Mouse (Mus musculus) megakaryocyte-erythroid progenitor cell, adult 5-6 weeks (primary cell): ENCODE data around the gene Lbh. TPM values are rescaled to one million over a fixed set of nuclear protein-coding genes. Genes with fewer than 3 reads are reported as not detected.

Experiments used
- ATAC-seq: replicated peaks from 2 replicates; pipeline ENCODE4 v1.8.0; 2016; ENCODE audit warnings: mild to moderate bottlenecking, inconsistent platforms; ENCODE audit not compliant: severe bottlenecking, poor library complexity, low FRiP score, low TSS enrichment
- total RNA-seq, 2 experiments: library from RNA; stranded (forward) in 1 of 2; stranded (reverse) in 1 of 2; fragments of 200-1000, 215-1000 nt in 1 of 2; fragments of >200 nt in 1 of 2; fragmentation: Nextera tagmentation in 1 of 2; gene quantifications; 2 replicates each; pipeline ENCODE4 v1.2.3; 2014 to 2017

Lbh gene
- 5.4 and 7.4 TPM in 2 replicates for total RNA-seq (2014; fragmentation: Nextera tagmentation)
- total RNA-seq (2017) = 3.9 and 4.4 TPM in 2 replicates

DNA sequence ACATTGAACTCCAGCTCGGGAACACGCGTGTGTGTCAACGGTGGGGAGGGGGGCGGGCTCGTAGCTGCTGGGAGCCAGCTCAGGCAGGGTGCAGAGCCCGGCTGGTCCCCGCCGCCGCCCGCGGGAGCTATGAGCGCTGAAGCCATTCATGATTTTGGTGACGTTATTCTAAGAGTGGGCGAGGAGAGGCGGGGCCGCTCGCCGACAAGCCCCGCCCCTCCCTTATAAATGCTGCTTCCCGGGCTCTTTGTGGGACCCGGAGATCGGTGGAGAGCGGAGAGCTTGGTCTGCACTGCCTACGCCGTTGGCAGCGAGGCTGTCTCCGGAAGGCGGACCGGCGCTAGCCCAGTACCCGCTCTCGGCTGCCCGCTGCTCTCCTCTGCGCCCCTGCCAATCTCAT is at the start of gene Lbh:
Lbh (plus strand) TSS at position 253 of the 400 bp plus-strand sequence.
- ATAC-seq = peak; percentile 90

DNA sequence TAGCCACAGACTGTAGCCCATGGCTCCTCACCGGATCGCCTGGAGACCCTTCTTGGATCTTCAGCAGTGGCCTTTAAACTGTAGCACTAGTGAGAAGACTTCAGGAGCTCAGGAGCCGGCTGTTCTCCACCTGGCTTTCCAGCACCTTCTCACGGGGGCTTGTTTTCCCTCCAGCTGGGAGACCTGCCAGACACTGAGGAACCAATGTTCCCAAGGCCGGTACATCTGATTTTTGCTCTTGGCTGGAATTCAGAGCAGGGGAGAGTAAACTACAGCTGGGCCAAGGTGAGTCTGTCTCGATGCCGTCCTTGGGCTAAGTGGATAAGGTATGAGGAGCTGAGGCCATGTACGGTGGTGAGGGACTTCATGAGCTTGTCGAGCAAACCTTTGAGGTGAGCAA is 39.1 kb upstream of the Lbh start:
- ATAC-seq = no peak

DNA sequence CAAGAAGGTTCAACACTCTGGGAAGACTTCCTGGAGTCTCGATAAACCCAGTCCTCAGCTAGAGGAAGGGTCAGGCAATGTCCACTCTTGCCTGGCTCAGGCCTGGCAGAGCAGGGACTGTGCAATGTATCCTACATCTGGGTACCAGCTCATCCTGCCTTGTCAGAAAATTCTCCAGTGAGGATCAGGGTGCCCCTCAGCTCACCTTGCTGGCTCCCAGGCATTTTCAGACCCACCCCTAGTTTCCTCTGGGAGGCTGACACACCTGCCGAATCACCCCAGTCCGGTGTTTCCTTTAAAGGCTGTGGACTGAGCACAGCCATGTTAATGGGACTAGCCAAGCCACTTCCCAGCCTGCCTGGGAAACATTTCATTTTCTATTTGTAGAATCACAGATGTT is 37.9 kb upstream of the Lbh start:
- ATAC-seq = no peak

DNA sequence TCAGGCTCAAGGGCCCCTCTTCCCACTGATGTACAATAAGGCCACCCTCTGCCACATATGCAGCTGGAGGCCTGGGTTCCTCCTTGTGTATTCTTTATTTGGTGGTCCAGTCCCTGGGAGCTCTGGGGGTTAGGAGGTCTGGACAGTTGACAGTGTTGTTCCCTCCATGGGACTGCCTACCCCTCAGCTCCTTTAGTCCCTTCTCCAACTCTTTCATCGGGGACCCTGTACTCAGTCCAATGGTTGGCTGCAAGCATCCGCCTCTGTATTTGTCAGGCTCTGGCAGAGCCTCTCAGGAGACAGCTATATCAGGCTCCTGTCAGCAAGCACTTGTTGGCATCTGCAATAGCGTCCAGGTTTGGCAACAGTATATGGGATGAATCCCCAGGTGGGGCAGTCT is 37.1 kb upstream of the Lbh start:
- ATAC-seq = no peak

DNA sequence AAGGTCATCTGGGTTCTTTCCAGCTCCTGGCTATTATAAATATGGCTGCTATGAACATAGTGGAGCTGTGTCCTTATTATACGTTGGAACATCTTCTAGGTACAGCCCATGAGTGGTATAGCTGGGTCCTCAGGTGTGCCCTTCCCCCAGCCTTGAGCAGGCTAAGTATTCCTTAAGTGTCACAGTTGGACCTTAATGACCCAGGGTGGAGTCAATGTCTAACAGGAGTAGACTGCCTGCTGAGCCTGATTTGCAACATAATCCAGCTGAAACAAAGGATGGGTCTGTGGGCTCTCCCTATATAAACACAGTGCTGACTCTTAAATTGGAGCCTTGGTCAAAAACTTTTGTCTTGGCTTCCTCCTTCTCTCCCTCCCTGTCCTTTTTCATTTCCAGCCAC is 36.3 kb upstream of the Lbh start:
- no peak for ATAC-seq

DNA sequence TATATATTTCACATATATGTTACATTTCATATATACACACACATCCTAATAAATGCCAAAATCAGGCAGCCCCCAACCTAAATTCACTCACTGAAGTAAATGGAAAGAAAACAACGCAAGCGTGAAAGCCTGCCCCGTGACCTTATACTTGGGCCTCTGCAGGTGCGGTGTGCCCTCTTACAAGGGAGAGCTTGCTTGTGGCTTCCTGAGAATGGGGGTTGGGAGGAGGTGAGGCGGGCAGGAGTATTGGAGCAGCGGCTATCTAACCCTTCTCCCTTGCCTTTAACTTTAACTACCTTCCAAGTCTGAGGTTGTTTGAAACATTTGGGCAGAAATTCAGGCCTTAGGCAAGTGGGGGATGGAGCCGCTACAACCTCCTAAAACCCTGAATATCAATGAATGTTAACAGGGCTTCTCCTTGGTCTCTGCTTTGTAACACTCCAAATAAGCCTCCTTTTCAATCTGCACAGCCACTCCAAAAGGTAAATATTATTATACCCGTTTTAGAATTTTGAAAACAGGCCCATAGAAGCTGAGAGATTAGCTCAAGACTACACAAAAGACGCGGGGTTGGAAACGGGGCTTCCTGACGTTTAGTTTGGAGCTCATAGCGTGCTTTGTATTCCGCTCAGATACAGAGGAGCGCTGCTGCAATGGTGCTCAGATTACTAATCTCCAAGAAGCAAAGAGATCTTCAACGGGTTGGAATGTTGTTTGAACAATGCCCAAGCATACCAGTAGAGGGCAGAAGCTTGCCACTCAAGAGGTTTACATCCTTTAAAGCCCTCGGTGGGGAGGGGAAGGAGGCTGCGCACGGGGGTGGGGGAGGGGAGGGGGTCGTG is 28.3 kb upstream of the Lbh start:
- peak; percentile 89 for ATAC-seq

DNA sequence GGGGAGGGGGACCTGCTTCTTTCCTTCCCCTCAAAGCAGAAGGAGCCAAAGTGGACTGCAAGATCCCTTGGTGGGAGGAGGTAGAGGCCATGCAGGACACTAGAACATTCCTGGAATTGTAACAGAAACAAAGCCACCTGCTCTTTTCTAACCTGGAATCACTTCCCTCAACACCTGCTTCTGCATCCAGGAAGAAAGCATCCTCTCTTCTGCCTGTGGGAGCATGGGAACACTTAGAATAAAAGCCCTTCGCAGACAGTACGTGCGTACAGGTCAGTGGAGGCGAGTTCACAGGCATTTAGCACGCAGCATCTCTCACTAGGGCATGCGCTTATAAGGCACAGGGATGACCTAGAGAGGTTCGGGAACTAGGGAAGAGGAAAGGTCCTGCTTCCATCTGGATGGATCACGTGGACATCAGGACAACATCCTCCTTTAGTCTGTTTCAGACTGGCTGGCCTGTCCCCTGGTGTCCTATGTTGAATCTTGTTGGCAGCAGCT is 27.7 kb upstream of the Lbh start:
- ATAC-seq = no peak

DNA sequence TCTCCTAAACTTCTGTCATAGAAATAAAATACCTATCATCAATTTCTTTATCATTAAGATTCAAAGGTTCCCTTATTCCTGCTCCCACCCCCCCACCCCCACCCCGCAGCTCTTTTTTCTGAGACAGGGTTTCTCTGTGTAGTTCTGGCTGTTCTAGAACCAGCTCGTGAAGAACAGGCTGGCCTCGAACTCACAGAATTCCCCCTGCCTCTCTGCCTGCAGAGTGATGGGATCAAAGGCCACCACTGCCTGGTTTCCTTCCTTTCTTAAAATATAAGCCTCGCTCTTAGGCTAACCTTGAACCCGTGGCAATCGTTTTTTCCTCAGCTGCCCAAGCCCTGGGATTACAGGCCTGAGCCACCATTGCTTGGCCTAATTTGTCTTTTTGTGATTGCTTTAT is 26.5 kb upstream of the Lbh start:
- no peak for ATAC-seq

DNA sequence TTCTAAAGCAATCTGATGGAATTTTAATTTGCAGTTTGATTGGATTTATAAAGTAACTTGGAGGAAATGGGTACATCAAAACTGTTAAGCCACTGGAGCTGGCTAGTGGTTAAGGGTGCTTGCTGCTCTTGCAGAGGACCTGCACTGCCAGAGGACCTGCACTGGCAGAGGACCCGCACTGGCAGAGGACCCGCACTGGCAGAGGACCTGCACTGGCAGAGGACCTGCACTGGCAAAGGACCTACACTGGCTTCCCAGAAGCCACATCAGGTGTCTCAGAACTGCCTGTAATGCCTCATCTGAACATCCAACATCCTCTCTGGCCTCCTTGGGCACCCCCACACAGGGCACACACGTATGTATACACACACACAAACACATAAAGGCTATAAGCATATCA is 22.6 kb upstream of the Lbh start:
- ATAC-seq = no peak

DNA sequence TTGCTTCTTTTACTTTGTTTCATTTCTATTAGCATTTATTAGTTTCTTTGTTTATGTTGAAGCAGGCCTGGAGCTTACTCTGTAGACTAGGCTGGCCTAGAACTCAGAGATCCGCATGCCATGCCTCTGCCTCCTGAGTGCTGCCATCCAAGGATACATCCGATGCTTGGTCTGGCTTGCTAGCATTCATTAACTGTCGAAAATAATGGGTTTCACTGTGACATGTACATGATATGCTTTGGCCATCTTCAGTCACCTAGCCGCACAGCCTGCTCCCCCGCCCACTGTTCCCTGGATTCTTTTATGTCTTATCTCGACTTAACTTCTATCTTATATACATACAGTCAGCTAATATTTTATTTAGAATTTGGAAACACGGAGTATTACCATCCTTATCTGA is 21.0 kb upstream of the Lbh start:
- ATAC-seq = no peak

DNA sequence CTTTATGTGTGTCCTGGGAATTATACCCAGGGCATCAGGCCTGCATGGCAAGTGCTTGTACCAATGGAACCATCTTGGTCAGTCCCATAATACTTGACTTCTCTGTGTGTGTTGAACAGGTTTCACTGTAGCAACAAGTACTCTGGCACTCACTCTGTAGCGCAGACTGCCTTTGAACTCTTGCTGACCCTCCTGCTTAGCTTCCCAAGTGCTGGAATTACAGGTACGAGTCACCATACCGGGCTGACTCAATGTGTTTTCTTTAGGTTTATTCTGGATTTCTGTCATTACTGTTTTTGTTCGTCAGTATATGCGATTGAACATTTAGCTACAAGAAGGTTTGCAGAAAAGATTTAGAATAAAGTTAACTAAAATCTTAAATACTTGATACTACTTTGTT is 20.1 kb upstream of the Lbh start:
- ATAC-seq = no peak

DNA sequence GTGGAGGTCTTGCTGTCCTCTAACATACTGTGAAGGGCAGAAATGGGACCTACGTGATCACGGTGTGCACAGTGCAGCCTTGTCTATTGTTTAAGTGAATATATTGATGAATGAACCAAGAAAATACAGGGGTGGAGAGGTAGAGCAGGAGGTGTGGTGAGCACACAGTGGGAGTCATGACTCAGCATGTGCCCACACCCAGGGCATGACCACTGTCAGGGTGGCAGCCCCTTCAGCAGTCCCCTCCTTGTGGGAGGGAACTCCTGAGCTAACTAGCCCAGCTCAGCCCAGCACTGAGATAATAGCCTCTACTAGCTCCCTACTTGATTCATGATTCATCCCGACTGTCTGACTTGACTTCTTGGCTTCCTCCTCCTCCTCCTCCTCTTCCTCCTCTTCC is 19.3 kb upstream of the Lbh start:
- ATAC-seq = no peak

DNA sequence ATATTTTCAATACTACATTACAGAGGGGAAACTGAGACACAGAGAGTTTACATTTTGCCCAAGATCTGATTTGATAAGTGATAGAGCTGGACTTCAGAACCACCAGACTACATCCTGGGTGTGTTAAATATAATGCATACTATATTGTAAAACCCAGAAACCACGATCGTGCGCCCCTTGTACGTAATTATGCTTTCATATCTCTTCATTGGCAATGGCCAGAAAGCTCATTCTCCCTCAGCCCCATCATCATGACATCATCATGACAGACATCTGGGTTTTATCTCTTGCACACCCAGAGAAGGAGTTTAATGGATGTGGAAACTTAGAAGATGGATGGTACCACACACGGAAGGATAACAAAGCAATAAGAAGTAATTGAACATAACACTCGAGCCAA is 17.1 kb upstream of the Lbh start:
- no peak for ATAC-seq

DNA sequence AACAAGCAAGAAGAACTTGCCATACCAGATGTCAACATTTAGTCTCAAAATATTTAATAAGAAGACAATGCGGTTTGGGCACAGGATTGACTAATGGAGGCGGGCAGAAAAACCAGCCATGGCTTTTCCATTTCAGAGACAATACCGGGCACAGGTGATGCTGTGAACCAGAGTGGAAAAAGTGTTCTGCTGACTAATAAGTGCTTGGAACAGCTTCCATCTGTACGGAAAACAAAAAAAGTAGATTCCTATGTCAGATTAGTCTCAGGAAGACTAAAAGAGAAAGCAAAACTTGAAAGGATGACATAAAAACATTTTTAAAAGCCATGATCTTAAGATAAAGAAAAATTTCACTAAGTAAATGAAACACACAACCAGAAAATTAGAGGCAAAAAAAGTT is 16.4 kb upstream of the Lbh start:
- ATAC-seq = no peak

DNA sequence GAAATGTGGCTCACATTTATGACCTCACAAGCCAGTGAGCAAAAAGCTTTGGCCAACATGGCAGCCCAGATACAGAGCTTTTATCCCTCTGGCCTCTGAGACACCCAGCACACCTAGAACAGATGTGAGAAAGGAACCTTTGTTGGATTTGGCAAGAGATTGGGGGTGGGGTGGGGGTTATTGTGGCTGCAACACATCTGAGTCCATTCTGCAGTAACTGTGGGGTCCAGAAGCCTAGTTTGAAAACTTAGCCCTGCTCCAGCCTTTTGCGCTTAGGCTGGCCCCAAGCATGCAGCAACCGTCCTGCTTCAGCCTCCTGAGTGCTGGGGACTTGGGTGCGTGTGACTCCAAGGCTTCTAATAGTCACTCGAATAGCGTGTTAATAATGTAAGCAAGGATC is 14.8 kb upstream of the Lbh start:
- no peak for ATAC-seq

DNA sequence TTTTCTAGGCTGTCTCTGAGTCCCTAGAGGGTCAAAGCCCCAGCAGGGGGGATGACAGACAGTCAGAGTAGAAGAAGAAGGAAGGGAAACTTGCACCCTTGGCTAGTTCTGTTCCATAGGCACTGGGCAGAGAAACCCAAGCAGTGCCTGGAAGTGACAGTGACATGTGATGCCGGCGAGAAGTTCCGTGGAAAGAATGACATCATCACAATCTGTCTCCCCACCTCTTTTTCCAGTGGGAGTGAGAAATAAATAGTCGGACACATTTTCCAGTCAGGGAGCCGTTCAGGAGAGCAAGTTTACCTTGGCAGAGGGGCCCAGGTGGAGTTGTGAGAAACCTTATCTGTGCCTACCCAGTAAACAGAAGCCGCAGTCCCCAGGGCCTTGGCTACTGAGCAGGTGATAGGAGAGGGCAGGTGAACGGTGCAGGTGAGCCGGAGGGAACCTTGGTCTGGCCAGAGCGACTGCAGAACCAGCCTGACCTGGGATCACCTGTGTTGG is 14.1 kb upstream of the Lbh start:
- no peak for ATAC-seq

DNA sequence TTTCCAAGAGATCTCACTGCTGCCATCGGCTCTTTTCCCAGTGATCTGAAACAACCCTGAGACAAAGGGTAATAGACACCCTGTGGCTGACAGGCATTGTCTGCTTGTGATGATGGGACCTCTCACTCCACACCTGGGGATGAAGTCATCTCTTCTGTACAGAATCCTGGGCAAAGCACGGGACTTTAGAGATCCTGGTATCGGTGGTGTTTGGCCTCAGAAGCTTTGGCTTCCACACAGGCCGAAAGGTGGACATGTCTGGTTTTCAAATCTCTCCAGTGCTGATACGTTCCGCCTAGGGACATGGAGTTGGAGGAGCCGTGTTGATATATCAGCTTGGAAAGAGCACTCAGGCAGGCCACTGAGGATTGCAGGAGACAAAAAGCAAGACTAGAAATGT is 13.2 kb upstream of the Lbh start:
- ATAC-seq = no peak

DNA sequence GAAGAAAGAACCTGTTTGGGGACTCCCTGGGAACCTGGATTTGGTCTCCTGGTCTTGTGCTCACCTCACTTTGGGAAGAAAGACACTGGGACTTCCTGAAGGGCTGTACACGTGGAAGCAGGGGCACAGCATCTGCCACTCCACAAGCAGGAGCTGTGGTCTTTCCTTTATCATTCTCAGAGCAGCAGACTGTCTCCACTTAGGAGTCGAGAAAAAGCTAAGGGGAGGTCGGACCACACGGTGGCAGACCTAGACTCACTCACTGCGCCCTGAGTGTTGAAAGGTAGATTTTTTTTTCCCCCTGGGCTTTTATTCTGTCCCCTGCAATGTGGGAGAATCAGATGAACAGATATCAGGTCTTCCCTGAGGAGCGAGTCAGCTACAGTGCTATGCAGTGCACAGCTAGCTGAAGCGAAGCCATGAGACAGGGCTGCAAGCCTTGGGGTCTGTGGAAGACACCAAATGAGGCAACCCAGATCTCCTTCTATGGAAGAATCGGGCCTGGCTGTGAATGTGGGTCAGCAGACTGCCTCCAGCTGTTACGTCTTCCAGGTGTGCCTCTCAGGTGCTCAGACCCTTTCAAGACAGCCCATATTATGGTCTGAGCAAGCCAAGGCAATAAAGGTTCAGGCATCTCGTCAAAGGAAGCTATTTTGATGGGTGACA is 11.7 kb upstream of the Lbh start:
- ATAC-seq = no peak

DNA sequence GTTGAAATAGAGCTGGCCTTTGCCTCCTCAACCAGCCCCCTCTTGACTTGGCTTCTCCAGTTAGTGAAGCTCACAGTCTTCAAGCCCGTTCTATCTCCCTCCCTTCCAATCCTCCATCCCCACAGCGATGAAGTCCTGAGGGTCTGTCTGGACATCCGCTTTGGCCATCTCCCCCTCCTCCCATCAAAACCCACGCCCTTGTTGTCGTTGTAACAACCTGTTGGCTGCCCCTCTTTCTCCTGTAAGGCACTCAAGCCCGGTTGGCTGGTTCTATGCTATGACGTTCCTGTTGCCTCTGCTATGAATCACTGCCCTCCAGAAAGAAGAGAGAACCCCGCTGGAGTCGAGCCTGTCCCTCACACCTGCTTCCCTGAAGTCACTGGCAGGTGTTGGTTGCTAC is 10.9 kb upstream of the Lbh start:
- no peak for ATAC-seq

DNA sequence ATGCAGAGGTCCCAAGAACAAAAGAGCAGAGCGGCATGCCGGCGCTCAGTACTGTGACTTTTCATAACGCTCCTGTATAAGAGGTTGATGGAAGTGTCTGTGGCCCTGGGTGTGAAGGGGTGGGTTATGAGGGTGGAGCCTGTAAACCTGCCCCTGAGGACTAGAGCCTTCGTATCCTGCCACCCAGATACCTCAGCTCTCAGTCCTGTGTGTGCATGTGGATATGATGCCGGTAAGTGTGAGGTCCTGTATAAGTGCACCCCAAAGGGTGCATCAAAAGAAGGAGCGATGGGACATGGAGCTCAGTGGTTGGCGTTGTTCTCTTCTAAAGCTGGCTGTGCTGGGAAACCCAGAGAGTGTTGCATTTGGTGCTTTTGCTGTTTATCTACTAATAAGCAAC is 10.3 kb upstream of the Lbh start:
- ATAC-seq = no peak

DNA sequence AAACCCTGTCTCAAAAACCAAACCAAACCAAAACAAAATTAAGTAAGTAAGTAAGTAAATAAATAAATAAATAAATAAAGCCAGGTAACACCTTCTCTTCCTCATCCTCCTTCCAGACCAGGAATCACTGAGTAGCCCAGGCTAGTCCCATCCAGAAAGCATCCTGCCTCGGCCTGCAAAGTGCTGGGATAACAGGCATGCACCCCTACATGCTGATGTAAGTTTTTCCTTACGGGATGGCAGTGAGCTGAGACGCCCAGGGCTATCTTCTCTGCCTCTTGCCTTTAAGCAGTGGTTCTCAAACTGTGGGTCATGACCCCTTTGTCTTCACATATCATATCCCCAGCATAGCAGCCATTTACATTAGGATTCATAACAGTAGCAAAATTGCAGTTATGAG is 9.5 kb upstream of the Lbh start:
- no peak for ATAC-seq
